Mouse (Mus musculus) 416B (cell line): Measurements from ENCODE around the gene Vmp1.

Experiments
- DNase-seq: peaks from one replicate; pipeline ENCODE4 v3.0.0; 2011; ENCODE audit warnings: low read depth

Gene Vmp1

GRCm38 (mm10) chr11:86629941-86630340, 53.7 kb downstream of the Vmp1 start:
- DNase-seq: no peak

GRCm38 (mm10) chr11:86629445-86629844, 54.2 kb downstream of the Vmp1 start:
- DNase-seq: no peak

- no peak for DNase-seq
These were observed 55.2 kb downstream of the Vmp1 start for GRCm38 (mm10) chr11:86628448-86628847.

GRCm38 (mm10) chr11:86627649-86628048, 56.0 kb downstream of the Vmp1 start:
- DNase-seq: peak; percentile 50

- DNase-seq: no peak
These were observed 56.9 kb downstream of the Vmp1 start for GRCm38 (mm10) chr11:86626714-86627113.

GRCm38 (mm10) chr11:86624237-86624941, 59.2 kb downstream of the Vmp1 start:
- DNase-seq: peak; percentile 95

GRCm38 (mm10) chr11:86623402-86624010, 60.1 kb downstream of the Vmp1 start:
- DNase-seq: no peak

GRCm38 (mm10) chr11:86622191-86622912, 61.3 kb downstream of the Vmp1 start:
- no peak for DNase-seq

GRCm38 (mm10) chr11:86621139-86621538, 62.5 kb downstream of the Vmp1 start:
- no peak for DNase-seq

GRCm38 (mm10) chr11:86618548-86619335, 64.9 kb downstream of the Vmp1 start:
- DNase-seq: no peak

GRCm38 (mm10) chr11:86614607-86615006, 69.0 kb downstream of the Vmp1 start:
- DNase-seq: no peak

- peak; percentile 95 for DNase-seq
These were observed 69.5 kb downstream of the Vmp1 start for GRCm38 (mm10) chr11:86614056-86614530.

- no peak for DNase-seq
These were observed 71.6 kb downstream of the Vmp1 start for GRCm38 (mm10) chr11:86611991-86612390.

GRCm38 (mm10) chr11:86610239-86610638, 73.4 kb downstream of the Vmp1 start:
- peak; percentile 74 for DNase-seq

- no peak for DNase-seq
These were observed 75.8 kb downstream of the Vmp1 start for GRCm38 (mm10) chr11:86607808-86608350.

GRCm38 (mm10) chr11:86606621-86607339, 76.9 kb downstream of the Vmp1 start:
- no peak for DNase-seq

- DNase-seq: no peak
These were observed 78.7 kb downstream of the Vmp1 start for GRCm38 (mm10) chr11:86604732-86605520.

GRCm38 (mm10) chr11:86604289-86604688, 79.3 kb downstream of the Vmp1 start:
- DNase-seq: no peak

GRCm38 (mm10) chr11:86603719-86604118, 79.9 kb downstream of the Vmp1 start:
- peak; percentile 79 for DNase-seq

GRCm38 (mm10) chr11:86602116-86602515, 81.5 kb downstream of the Vmp1 start:
- peak; percentile 67 for DNase-seq
